Mouse (Mus musculus) lung, adult 2 months (tissue): ENCODE measurements around the gene Hist1h4h. TPM values are rescaled to one million over a fixed set of nuclear protein-coding genes. Genes with fewer than 3 reads are reported as not detected.
"Not testable (repeated sequence)": the region's sequence is repeated elsewhere in the genome, so short reads cannot be mapped to it uniquely, and the experiment has no call there.

ENCODE experiments used
- DNase-seq: peaks from one replicate; pipeline ENCODE4 v3.0.0; 2022
- H3K4me1 ChIP-seq: fragments of 200-500 bp; 2 replicates; pipeline ENCODE4 v1.6.1; 2011; ENCODE audit warnings: low read length; ENCODE audit not compliant: control insufficient read depth, insufficient read depth
- H3K4me3 ChIP-seq: fragments of 200-500 bp; replicated peaks from 2 replicates; pipeline ENCODE3; 2011; ENCODE audit warnings: low read depth, mild to moderate bottlenecking, control low read depth, low read length; ENCODE audit errors: extremely low read depth
- CTCF ChIP-seq: fragments of 200-500 bp; IDR thresholded peaks from 2 replicates; pipeline ENCODE4 v1.5.1; 2011; ENCODE audit warnings: mild to moderate bottlenecking, low read length, control low read depth; ENCODE audit not compliant: insufficient read depth
- POLR2A ChIP-seq: fragments of 200-500 bp; IDR thresholded peaks from 2 replicates; pipeline ENCODE4 v1.6.1; 2011; ENCODE audit warnings: low read depth, mild to moderate bottlenecking, control low read depth, low read length, borderline replicate concordance; ENCODE audit errors: extremely low read depth
- WGBS: fragments of 180-500 bp; shearing (Covaris S2); methylation state at CpG from one replicate; pipeline ENCODE4 v1.1.7; 2018; 5-methylcytosine and 5-hydroxymethylcytosine counted together
- polyA plus RNA-seq: library from polyadenylated mRNA; depleted of rRNA; stranded (reverse); fragments of >200 nt; gene quantifications from 2 replicates; pipeline ENCODE4 v1.2.3, GENCODE M21; 2012

The Hist1h4h gene
- polyA plus RNA-seq, 1 experiment = 28.0 TPM

- H3K4me3 ChIP-seq = no peak overlapping the region
- DNase-seq = no peak
- TF ChIP-seq POLR2A (no peak), CTCF (no peak)
- H3K4me1 ChIP-seq = peaks cover 2% of the 10 kb centered on the region; the same call in 1 of the 2 replicates
- WGBS = 88% methylated on average over 3 of the region's 3 CpGs
Observed at GRCm38 (mm10) chr13:23541497-23541896, 10.6 kb downstream of the Hist1h4h start.

GRCm38 (mm10) chr13:23542225-23542980 is 11.6 kb downstream of the Hist1h4h start:
- not testable (repeated sequence) for H3K4me1 ChIP-seq, DNase-seq
- WGBS = 14% methylated on average over 3 of the region's 3 CpGs
- H3K4me3 ChIP-seq = peak overlapping the region; percentile 41

- peak within 1 kb of the TSS; percentile 71 for H3K4me3 ChIP-seq
- not testable (repeated sequence) for H3K4me1 ChIP-seq
- WGBS = under 1% methylated on average over 36 of the region's 42 CpGs
- peak; percentile 67 for DNase-seq
- peak; percentile 35; the same call in 1 of the 2 replicates for TF ChIP-seq POLR2A
Observed at GRCm38 (mm10) chr13:23542999-23543607, 12.3 kb downstream of the Hist1h4h start, which contains the start of gene Hist1h2bh. Hist1h2bh (minus strand) TSS chr13:23543392.

GRCm38 (mm10) chr13:23543965-23544786 is 13.3 kb downstream of the Hist1h4h start, which contains the start of gene Hist1h3f:
Hist1h3f (plus strand) TSS chr13:23544052.
- DNase-seq = peak; percentile 71
- TF ChIP-seq CTCF (no peak), POLR2A (peak; percentile 84)
- H3K4me3 ChIP-seq = peak within 1 kb of the TSS; percentile 71
- H3K4me1 ChIP-seq = peaks cover 2% of the 10 kb centered on the region; the same call in 1 of the 2 replicates
- WGBS = under 1% methylated on average over 35 of the region's 45 CpGs

- not testable (repeated sequence) for DNase-seq, H3K4me1 ChIP-seq
- under 1% methylated on average over 13 of the region's 14 CpGs for WGBS
- peak overlapping the region; percentile 24 for H3K4me3 ChIP-seq
Observed at GRCm38 (mm10) chr13:23544787-23545120, 13.9 kb downstream of the Hist1h4h start.

GRCm38 (mm10) chr13:23546694-23547093 is 15.8 kb downstream of the Hist1h4h start:
- TF ChIP-seq POLR2A (no peak), CTCF (no peak)
- WGBS = 72% methylated on average over 5 of the region's 5 CpGs

GRCm38 (mm10) chr13:23550761-23551145 is 19.9 kb downstream of the Hist1h4h start:
- TF ChIP-seq POLR2A = no peak
- no peak for TF ChIP-seq CTCF
- Histone ChIP-seq H3K4me3 (no peak overlapping the region), H3K4me1 (peaks cover 3% of the 10 kb centered on the region; the same call in 1 of the 2 replicates)
- 5% methylated on average over 3 of the region's 3 CpGs for WGBS
- DNase-seq = no peak

More at GRCm38 (mm10) chr13:23546694-23547093, 15.8 kb downstream of the Hist1h4h start:
- no peak overlapping the region for H3K4me3 ChIP-seq
- peaks cover 2% of the 10 kb centered on the region; the same call in 1 of the 2 replicates for H3K4me1 ChIP-seq
- no peak for DNase-seq

- DNase-seq = peak; percentile 74
- TF ChIP-seq CTCF (0 out of 2 replicates have a peak, but pooled peaks have one; percentile 12), POLR2A (peak; percentile 81; the same call in 1 of the 2 replicates)
- H3K4me3 ChIP-seq = peak within 1 kb of the TSS; percentile 61
- not testable (repeated sequence) for H3K4me1 ChIP-seq
- under 1% methylated on average over 47 of the region's 47 CpGs for WGBS
Observed at GRCm38 (mm10) chr13:23551146-23551834, 20.4 kb downstream of the Hist1h4h start, which contains the start of gene Hist1h4f. Hist1h4f (minus strand) TSS chr13:23551648.
